Mouse (Mus musculus) layer of hippocampus, postnatal 25 days (tissue): Measurements from ENCODE around the gene Thpo. TPM values are rescaled to one million over a fixed set of nuclear protein-coding genes. Genes with fewer than 3 reads are reported as not detected.

Source experiments
- DNase-seq, 2 experiments: peaks; one replicate each; pipeline ENCODE4 v3.0.0; 2022; ENCODE audit warnings: mixed read lengths in 2 of 2, low spot score in 1 of 2; ENCODE audit errors: extremely low spot score in 1 of 2
- total RNA-seq, 2 experiments: library from RNA; stranded (reverse); gene quantifications; 2 replicates each; pipeline ENCODE4 v1.2.3; 2021

Thpo gene
- total RNA-seq, 2 experiments from 2014 or later, result 9.0 to 14.2 TPM

- no peak for DNase-seq
Measured at GRCm38 (mm10) chr16:20708220-20708938, 25.9 kb downstream of the Thpo start.

DNA sequence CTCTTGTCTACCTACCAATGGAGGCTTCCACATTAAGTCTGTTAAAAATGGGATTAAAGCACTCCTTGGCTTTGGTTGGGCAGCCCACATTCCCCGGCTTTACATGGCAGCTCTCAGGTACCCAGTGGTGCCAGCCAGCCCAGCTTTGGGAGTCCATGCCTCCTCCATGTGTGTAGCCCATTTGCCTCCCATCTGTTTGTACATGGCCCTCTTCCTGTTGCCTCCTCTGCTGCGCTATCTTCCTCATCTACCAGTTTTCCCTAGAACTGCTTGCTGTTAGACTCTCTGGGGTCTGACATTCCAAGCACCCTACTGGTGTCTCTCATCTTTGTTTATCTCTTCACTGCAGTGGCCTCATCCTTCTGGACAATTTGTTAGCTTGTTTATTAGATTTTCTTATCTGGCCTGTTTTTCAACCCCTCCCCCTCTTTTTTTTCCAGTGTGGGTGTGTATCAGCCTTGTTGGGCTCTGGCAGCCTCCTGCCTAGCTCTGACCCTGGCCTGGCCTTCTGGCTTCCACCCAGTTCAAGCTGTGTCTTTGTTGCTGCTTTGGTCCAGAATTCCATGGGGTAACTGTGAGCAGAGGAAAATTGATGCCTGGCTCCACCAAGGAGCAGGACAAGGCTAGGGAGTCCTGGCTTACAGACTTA, 27.8 kb downstream of the Thpo start:
- no peak for DNase-seq

- no peak for DNase-seq
Measured at GRCm38 (mm10) chr16:20705786-20706185, 28.5 kb downstream of the Thpo start.

DNA sequence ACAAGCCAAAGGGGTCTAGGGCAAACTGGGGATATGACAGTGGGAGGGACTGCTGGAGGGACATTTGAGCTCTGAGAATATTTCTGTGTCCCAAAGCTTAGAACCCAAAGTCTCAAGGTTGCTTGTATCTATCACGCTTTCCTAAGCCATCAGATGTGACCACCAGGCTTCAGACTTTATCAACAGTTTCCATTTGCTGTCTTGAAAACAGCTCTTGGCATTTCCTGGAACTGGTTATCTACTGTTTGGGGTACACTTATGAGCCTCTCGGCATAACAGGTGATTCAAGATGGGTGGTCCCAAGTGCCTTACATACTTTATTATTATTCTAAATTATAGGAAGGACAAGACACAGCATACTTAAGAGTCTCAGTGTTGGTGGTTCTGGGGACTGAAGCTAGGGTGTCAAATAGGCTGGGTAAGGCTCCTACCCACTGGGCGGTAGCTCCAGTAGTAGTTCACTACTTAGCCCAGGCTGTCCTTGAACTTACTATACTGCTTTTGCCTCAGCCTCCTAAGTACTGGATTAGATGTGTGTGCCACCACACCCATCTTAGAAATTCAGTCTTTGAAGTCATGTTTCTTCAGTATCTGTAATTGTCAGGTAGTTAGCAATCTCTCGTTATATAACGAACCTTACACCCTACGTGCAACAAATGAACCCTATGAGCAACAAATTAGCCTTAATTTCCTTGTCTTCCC, 30.5 kb downstream of the Thpo start:
- DNase-seq, result no peak

DNA sequence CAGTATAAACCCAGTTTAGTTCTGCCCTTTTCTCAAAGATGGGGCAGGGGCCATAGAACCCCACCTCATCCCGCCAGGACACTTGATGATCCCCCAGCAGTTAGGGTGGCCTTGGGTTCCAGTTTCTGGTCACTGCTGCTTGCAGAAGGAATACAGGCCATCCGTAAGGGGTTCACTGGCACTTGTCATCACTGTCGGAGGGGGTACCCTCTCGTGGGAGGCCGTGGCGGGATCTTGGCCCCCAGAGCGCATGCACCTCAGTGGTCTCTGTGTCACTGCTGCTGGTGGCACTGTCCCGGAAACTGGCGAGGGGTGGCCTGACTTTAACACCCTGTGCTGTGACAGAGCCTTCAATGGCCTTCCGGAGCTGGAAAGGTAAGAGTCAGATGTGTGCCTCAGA, 31.2 kb downstream of the Thpo start:
- DNase-seq, result no peak

- DNase-seq, result no peak
Measured at GRCm38 (mm10) chr16:20702522-20702893, 31.8 kb downstream of the Thpo start.

- DNase-seq, result no peak
Measured at GRCm38 (mm10) chr16:20701729-20702521, 32.4 kb downstream of the Thpo start.

DNA sequence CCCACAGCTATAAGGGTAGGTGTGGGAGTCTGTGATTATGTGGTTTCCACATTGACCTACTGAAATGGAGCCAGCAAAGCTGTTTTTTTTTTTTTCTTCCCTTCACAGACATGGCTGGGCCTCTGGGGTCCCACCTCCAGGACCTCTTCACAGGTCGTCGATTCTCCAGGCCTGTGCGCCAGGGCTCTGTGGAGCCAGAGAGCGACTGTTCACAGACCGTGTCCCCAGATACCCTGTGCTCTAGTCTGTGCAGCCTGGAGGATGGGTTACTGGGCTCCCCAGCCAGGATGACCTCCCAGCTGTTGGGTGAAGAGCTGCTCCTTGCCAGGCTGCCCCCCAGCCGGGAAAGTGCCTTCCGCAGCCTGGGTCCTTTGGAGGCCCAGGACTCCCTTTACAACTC, 33.0 kb downstream of the Thpo start:
- no peak for DNase-seq

DNA sequence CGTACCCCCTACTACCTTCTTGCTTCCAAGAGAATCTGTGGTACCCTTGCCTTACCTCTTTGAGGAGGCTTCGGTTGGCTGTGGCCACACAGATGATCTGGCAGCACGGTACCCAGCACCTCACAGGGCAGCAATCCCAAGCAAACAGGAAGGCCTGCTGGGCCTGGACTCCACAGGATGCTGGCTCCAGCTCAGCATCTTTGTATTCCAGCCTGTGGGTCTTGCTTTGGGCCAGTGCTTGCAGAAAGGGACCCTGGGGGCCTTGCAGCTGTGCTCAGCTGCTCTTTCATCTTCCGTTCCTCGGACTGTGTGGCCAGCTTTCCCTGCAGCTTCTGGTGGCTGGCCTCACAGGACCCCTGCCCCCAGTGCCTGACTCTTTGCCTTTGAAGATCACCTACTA, 34.3 kb downstream of the Thpo start:
- DNase-seq, result no peak

DNA sequence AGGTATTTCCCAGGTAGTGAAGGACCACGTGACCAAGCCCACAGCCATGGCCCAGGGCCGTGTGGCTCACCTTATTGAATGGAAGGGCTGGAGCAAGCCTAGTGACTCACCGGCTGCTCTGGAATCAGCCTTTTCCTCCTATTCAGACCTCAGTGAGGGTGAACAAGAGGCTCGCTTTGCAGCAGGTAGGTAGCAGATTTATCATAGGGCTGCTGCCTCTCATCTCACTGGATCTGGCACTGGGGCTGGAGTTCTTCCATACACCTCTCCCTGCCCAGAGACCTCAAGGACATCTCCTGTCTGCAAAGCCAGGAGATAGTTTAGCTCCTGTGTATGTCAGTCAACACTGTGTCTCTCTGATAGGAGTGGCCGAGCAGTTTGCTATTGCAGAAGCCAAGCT, 35.0 kb downstream of the Thpo start:
- no peak for DNase-seq

GRCm38 (mm10) chr16:20695622-20696323, 38.5 kb downstream of the Thpo start:
- DNase-seq, result peak; percentile 97 to 98

GRCm38 (mm10) chr16:20694781-20695180, 39.5 kb downstream of the Thpo start:
- peak in 1 of 2 experiments; percentile 62 for DNase-seq

DNA sequence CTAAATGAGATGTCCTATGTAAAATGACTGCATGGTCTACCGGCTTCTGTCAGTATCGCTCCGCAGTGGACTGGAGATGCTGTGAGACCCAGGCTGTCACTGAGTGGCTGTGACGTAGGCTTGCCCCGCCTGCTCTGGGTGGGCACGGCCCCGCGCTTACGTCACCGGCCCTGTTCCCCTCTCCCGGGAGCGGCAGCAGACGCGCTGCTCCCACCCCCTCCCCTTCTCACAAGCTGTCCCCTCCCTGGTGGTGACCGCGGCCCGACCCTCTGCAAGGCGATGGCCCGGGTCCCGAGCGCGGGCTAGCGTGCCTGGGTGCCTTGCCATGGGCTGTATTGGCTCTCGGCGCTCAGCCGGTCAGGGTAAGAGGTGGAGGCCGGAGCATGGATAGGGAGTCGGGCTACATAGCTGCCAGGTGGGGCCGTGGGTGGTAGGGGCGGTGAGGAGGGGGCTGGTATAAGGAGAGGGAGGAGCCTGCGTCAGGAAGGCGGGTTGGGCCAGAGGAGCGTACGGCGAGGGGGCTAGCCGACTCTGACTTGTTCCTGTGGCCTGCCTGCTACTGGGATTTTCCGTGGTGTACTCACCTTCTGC, 41.1 kb downstream of the Thpo start, which contains the start of gene Fam131a:
TSS of gene Fam131a (plus strand) at position 131 of the 591 bp plus-strand sequence.
- peak; percentile 87 to 90 for DNase-seq

DNA sequence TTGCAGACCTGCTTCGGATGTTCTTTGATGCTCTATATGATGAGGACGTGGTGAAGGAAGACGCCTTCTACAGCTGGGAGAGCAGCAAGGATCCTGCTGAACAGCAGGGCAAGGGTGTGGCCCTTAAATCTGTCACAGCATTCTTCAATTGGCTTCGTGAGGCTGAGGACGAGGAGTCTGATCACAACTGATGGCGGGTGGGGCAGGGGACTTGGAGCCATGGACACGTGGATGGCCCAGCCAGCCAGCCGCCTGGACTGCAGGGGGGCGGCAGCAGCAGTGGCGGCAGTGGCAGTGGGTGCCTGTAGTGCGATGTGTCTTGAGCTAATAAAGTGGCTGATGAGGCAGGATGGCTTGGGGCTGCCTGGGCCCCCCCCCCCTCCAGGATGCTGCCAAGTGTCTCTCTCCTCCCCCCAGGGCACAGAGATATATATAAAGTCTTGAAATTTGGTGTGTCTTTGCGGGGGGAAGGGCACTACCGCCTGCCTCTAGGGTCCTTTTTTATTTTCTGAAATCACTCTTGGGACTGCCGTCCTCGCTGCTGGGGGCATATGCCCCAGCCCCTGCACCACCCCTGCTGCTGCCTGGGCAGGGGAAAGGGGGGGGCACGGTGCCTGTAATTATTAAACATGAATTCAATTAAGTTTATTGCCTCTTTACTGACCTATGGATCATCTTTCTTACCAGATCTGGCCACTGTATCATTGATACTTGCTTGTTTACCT, 41.9 kb downstream of the Thpo start:
- peak in 1 of 2 experiments; percentile 25 for DNase-seq

DNA sequence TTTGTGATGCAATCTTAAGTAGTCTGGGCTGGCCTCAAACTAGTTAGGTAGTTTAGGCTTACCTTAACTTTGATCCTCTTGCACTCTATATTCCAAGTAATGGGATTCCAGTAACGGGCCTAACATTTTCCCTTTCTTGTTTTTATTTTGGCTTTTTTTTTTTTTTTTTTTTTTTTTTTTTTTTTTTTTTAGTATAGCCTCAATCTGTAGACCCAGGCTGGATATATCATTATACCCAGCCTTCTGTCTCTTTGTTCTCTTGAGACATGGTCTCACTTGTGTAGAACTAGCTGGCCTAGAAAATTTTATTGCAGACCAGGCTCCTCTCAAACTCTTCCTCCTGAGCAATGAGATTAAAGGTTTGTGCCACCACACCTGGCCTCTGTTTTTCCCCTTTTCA, 42.7 kb downstream of the Thpo start:
- no peak for DNase-seq

- DNase-seq, result no peak
Measured at GRCm38 (mm10) chr16:20690774-20691173, 43.5 kb downstream of the Thpo start.

DNA sequence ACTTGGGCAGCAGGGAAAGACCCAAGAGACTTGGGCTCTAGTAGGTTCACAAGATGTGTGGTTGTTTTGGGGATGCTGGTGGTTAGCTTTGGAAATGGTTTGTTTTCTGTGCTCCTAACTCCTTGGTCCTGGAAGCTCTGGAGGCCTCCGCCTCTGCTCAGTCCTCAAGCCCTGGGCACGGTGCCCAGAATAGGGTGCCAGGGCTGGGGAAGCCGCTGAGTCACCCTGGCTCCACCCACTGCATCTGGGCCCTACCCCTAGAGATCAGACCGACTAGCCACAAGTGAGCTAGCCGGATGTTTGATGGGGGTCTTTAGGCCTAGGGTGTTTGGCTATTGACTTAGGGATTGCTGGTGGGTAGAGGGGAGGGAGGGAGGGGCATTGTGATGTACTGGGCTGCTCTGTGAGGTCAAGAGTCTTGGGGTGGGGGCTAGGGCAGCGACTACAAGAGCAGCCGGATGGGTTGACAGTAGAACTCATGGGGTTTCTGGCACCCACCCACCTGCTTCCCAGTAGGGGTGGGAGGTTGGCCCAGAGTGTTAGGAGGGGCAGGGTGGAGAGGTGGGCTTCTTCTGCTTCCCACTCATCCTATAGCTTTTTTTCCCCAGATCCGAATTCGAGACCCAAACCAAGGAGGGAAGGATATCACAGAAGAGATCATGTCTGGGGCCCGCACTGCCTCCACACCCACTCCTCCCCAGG, 56.2 kb downstream of the Thpo start:
- peak in 1 of 2 experiments; percentile 60 for DNase-seq

DNA sequence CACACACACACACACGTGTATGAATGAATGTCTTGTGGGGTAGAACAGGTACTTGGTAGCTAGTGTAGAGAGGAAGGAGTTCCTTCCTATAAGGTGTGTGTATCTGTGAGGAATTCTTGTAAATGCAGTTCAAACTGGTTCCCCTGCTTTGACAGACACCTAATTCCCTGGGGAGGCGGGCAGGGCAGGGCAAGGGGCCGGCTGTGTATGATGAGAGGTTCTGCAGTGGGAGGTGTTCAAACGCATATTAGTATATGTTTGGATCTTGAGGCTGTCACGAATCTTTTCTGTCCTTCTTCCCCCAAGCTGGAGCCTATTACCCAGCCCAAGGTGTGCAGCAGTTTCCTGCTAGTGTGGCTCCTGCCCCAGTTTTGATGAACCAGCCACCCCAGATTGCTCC, 56.9 kb downstream of the Thpo start:
- DNase-seq, result no peak
